Mouse (Mus musculus): ENCODE measurements around the gene Olfr521. TPM values are rescaled to one million over a fixed set of nuclear protein-coding genes. Genes with fewer than 3 reads are reported as not detected.
"Not testable (repeated sequence)": the region's sequence is repeated elsewhere in the genome, so short reads cannot be mapped to it uniquely, and the experiment has no call there.

Olfr521 gene
- polyA plus RNA-seq, 1 experiment from 2014 or later = not detected

DNA sequence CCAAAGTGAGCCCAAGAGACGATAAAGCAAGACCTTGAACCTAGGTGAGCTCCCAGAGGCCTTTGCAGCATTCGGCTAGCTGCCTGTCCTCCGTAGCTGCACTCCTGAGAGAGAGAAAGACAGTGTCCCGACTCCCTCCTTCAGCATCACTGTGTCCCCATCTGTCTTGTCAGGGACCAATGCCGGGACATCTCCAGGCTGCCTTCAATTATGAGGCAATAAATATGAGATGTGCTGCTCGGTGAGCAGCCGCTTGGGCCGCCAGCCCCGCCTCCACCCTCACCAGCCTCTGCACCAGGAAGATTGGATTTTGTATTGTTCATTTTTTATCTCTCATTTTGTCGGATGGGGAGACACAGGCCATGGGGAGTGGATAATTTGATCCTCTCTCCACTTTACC, 27.5 kb downstream of the Olfr521 start:
- Histone ChIP-seq H3K9me3 (no peaks in the 10 kb centered on the region), H3K9ac (no peak overlapping the region), H3K4me3 (no peak overlapping the region), H3K36me3 (no peaks in the 10 kb centered on the region), H3K27me3 (no peaks in the 10 kb centered on the region), H3K4me2 (no peak overlapping the region), H3K4me1 (replicated peaks) (peaks cover 21% of the 10 kb centered on the region), H3K27ac (replicated peaks) (no peak overlapping the region)
- peak; percentile 63; the same call in 1 of the 2 replicates for ATAC-seq (ENCODE audit: low FRiP score, low read depth)
- WGBS = 54% methylated on average over 10 of the region's 10 CpGs

DNA sequence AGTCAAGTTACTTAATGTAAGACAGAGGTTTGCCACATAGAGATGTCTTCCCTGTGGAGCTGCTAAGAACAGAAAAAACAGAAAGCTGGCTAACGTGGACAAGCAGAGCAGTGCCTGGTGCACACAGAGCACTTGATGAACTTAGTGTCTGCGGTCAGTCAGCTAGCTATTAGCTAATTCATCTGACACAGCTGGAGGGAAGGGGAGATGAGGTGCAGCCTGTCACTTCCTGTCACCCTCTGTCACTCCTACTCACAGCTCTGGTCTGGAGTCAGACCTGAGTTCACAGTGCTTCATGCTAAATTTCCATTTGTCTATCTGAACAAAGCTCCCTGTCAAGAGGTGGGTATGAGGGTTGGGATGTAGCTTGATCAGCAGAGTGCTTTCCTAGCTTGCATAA, 30.8 kb downstream of the Olfr521 start:
- Histone ChIP-seq H3K9me3 (no peaks in the 10 kb centered on the region), H3K27me3 (no peaks in the 10 kb centered on the region), H3K36me3 (no peaks in the 10 kb centered on the region), H3K4me2 (no peak overlapping the region), H3K4me3 (no peak overlapping the region), H3K4me1 (replicated peaks) (peaks cover 23% of the 10 kb centered on the region), H3K9ac (no peak overlapping the region), H3K27ac (replicated peaks) (no peak overlapping the region)
- no peak for ATAC-seq (ENCODE audit: low FRiP score, low read depth)
- WGBS = 57% methylated on average over 2 of the region's 2 CpGs

DNA sequence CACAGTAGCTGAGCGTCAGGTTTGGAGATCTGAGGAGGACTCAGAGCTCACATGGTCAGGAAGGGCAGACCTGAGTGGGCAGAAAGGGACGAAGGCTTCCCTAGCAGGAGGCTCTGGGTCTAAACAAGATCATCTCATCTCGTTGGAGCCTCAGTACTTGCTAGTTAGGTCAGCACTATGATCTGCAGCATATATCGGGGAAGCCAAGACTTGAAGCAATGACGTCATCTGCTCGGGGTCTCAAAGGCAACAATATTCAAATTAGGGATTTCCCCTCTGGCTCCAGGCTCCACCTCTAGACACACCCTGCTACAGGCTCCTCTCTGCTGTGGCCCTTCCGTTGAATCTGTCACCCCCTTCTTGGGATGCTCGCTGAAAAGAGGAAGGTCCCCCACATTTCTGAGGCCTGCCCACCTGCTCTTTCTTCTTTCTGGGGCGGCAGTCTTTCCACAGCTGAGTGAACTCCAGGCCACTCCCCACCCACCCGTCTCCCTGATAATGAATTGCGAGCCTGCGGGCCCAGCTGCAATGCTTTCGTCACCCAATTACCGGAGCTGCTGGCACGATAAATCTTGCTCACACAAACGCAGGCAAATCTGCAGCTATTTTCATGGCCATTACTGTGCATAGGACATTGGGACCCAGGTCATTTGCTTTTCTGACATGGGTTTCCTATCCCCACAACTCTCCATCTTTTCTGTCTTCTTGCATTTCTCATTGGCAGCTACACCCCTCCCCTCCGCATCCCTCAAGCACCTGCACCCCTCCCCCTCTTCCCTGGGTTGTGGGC, 32.1 kb downstream of the Olfr521 start:
- no peaks in the 10 kb centered on the region for H3K9me3 ChIP-seq
- H3K27me3 ChIP-seq = no peaks in the 10 kb centered on the region
- H3K4me3 ChIP-seq = no peak overlapping the region
- H3K36me3 ChIP-seq = no peaks in the 10 kb centered on the region
- 9% methylated on average over 17 of the region's 17 CpGs for whole genome bisulfite sequencing
- H3K27ac ChIP-seq (replicated peaks) = peak overlapping the region; percentile 58
- H3K4me2 ChIP-seq = peak overlapping the region; percentile 41
- peak; percentile 66 for ATAC-seq (ENCODE audit: low FRiP score, low read depth)
- 0 out of 2 replicates have a peak overlapping the region, but pooled peaks have one; percentile 14 for H3K9ac ChIP-seq
- H3K4me1 ChIP-seq (replicated peaks) = peaks cover 23% of the 10 kb centered on the region

- H3K4me1 ChIP-seq (replicated peaks) = peaks cover 19% of the 10 kb centered on the region
- 0 out of 2 replicates have a peak overlapping the region, but pooled peaks have one; percentile 7 for H3K27ac ChIP-seq (replicated peaks)
- no peak for ATAC-seq (ENCODE audit: low FRiP score, low read depth)
- H3K4me2 ChIP-seq = no peak overlapping the region
- no peaks in the 10 kb centered on the region for H3K27me3 ChIP-seq
- WGBS = 57% methylated on average over 3 of the region's 3 CpGs
- H3K9ac ChIP-seq = no peak overlapping the region
- no peak overlapping the region for H3K4me3 ChIP-seq
- H3K9me3 ChIP-seq = no peaks in the 10 kb centered on the region
- H3K36me3 ChIP-seq = no peaks in the 10 kb centered on the region
Observed at GRCm38 (mm10) chr7:99796471-99796870, 33.2 kb downstream of the Olfr521 start.

DNA sequence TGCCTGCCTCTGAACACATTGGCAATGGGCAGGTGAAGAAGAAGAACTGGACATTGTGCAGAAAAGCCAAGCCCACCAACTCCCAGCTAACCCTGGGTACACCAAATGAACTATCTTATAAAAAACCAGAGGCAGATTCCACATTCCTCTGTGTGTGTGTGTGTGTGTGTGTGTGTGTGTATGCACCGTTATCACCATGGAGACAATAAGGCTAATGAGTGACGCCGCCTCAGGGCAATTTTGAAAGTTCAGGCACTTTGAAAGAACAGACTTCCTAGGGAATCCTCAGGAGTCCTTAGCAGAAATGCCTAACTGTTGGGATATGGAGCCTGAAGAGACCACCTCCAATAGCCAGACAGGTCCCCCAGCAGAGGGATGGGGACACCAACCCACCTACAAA, 34.0 kb downstream of the Olfr521 start:
- Histone ChIP-seq H3K27ac (replicated peaks) (no peak overlapping the region), H3K27me3 (no peaks in the 10 kb centered on the region), H3K4me2 (no peak overlapping the region), H3K4me3 (no peak overlapping the region), H3K9me3 (no peaks in the 10 kb centered on the region), H3K9ac (no peak overlapping the region), H3K4me1 (replicated peaks) (peaks cover 19% of the 10 kb centered on the region), H3K36me3 (no peaks in the 10 kb centered on the region)
- ATAC-seq (ENCODE audit: low FRiP score, low read depth) = no peak
- 52% methylated on average over 3 of the region's 3 CpGs for WGBS

DNA sequence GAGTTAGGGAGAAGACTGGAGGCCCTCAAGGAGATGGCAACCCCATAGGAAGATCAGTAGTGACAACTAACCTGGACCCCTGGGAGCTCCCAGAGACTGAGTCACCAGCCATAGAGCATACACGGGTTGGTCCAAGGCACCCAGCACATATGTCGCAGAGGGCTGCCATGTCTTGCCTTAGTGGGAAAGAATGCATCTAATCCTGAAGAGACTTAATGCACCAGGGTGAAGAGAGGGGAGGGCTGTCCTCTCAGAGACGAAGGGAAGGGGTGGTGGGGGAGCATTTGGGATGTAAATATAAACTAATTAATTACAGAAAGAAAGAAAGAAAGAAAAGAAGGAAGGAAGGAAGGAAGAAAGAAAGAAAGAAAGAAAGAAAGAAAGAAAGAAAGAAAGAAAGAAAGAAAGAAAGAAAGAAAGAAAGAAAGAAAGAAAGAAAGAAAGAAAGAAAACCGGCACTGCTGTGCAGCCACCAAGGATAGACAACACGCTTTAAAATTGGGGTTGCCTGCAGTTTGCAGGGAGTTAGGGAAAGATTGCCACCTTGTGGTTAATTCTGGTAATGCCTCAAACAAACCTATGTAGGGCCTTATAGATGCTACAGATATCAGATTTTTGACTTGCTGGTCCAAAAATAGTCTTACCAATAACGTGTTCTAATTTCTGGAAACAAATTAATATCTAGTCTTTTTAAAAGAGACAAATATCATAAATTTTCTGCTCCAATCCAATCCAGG, 34.8 kb downstream of the Olfr521 start:
- no peaks in the 10 kb centered on the region for H3K36me3 ChIP-seq
- peaks cover 19% of the 10 kb centered on the region for H3K4me1 ChIP-seq (replicated peaks)
- H3K27ac ChIP-seq (replicated peaks) = no peak overlapping the region
- no peaks in the 10 kb centered on the region for H3K27me3 ChIP-seq
- ATAC-seq (ENCODE audit: low FRiP score, low read depth) = no peak
- H3K4me2 ChIP-seq = no peak overlapping the region
- no peak overlapping the region for H3K9ac ChIP-seq
- WGBS = 33% methylated on average over 6 of the region's 6 CpGs
- no peak overlapping the region for H3K4me3 ChIP-seq
- H3K9me3 ChIP-seq = no peaks in the 10 kb centered on the region

DNA sequence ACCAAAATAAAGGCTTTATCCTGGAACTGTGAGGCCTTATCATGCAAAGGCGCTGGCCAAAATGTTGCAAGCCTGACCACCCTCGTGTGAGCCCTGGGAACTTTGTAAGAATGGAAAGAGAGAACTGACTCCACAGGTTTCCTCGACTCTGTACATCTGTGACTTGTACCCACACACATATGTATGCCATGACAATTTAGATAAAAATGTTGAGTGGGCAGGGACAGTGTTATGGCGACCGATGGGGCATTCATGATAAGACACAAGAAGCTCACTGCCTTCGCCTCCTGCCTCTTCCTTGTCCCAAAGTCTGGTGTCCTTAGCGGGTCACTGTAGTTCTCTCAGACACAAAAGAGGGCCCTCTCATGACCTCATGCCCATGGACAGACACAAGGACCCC, 35.8 kb downstream of the Olfr521 start:
- H3K4me3 ChIP-seq = no peak overlapping the region
- peaks cover 19% of the 10 kb centered on the region for H3K4me1 ChIP-seq (replicated peaks)
- 81% methylated on average over 7 of the region's 7 CpGs for WGBS
- ATAC-seq (ENCODE audit: low FRiP score, low read depth) = no peak
- H3K36me3 ChIP-seq = no peaks in the 10 kb centered on the region
- no peaks in the 10 kb centered on the region for H3K27me3 ChIP-seq
- no peak overlapping the region for H3K27ac ChIP-seq (replicated peaks)
- H3K9me3 ChIP-seq = no peaks in the 10 kb centered on the region
- no peak overlapping the region for H3K9ac ChIP-seq
- no peak overlapping the region for H3K4me2 ChIP-seq

DNA sequence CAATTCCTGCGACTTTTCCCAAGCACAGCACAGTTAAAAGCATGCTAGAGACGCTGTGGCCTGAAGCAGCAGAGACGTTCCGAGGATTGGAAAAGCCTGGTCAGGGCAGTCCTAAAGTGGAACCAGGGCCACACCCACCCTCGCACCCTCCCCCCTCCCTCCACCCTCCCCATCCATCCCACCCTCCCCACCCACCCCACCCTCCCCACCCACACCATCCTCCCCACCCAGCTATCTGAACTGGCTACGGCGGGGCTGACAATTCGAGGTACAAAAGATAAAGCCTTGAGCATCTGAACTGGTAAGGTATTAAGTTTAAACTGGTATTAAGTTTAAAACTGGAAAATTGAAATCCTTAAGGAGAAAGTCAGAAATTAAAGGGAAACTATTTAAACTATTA, 40.2 kb downstream of the Olfr521 start:
- Histone ChIP-seq H3K4me3 (no peak overlapping the region), H3K27me3 (no peaks in the 10 kb centered on the region), H3K4me1 (replicated peaks) (no peaks in the 10 kb centered on the region), H3K9ac (no peak overlapping the region), H3K27ac (replicated peaks) (no peak overlapping the region), H3K36me3 (no peaks in the 10 kb centered on the region), H3K9me3 (no peaks in the 10 kb centered on the region), H3K4me2 (no peak overlapping the region)
- ATAC-seq (ENCODE audit: low FRiP score, low read depth) = no peak
- WGBS = 76% methylated on average over 8 of the region's 8 CpGs

- H3K36me3 ChIP-seq; H3K27me3 ChIP-seq; H3K4me2 ChIP-seq; H3K9me3 ChIP-seq; H3K4me3 ChIP-seq; H3K9ac ChIP-seq; ATAC-seq (ENCODE audit: low FRiP score, low read depth); H3K4me1 ChIP-seq (replicated peaks); H3K27ac ChIP-seq (replicated peaks): not testable (repeated sequence)
- WGBS = 96% methylated on average over 3 of the region's 3 CpGs
Observed at GRCm38 (mm10) chr7:99804033-99804432, 40.7 kb downstream of the Olfr521 start.

- Histone ChIP-seq H3K4me1 (replicated peaks) (no peaks in the 10 kb centered on the region), H3K36me3 (no peaks in the 10 kb centered on the region), H3K27me3 (no peaks in the 10 kb centered on the region), H3K27ac (replicated peaks) (no peak overlapping the region), H3K9me3 (no peaks in the 10 kb centered on the region), H3K4me2 (no peak overlapping the region), H3K4me3 (no peak overlapping the region), H3K9ac (no peak overlapping the region)
- no peak for ATAC-seq (ENCODE audit: low FRiP score, low read depth)
- WGBS = 82% methylated on average over 1 of the region's 1 CpGs
Observed at GRCm38 (mm10) chr7:99805340-99805739, 42.0 kb downstream of the Olfr521 start.

- not testable (repeated sequence) for H3K9me3 ChIP-seq; H3K36me3 ChIP-seq; H3K9ac ChIP-seq; H3K4me3 ChIP-seq; H3K27ac ChIP-seq (replicated peaks); ATAC-seq (ENCODE audit: low FRiP score, low read depth); H3K4me1 ChIP-seq (replicated peaks); H3K4me2 ChIP-seq; H3K27me3 ChIP-seq
- WGBS = 88% methylated on average over 7 of the region's 7 CpGs
Observed at GRCm38 (mm10) chr7:99807043-99807442, 43.7 kb downstream of the Olfr521 start.

DNA sequence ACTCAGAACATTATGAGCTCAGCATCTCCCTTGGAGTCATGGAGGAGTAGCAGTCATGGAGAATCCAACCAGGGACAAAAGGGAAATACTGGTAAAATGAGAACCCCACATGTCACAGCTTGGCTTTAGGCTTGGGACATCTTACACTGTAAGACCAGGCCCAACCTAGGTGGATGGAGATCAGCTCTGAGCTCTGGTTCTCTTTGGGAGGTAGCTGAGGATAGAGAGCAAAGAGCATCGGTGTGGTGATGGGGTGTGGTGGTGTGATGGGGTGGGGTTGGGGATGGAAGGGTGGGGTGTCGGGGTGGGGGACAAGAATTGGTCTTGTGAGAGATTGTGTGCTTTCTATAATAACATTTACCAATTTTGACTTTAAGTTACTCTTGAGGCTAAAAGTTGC, 47.5 kb downstream of the Olfr521 start:
- Histone ChIP-seq H3K9me3 (no peaks in the 10 kb centered on the region), H3K36me3 (peaks cover 4% of the 10 kb centered on the region; the same call in 1 of the 2 replicates), H3K27ac (replicated peaks) (no peak overlapping the region), H3K9ac (no peak overlapping the region), H3K4me2 (no peak overlapping the region), H3K4me1 (replicated peaks) (no peaks in the 10 kb centered on the region), H3K4me3 (no peak overlapping the region), H3K27me3 (no peaks in the 10 kb centered on the region)
- WGBS = 91% methylated on average over 2 of the region's 2 CpGs
- ATAC-seq (ENCODE audit: low FRiP score, low read depth) = no peak

Measured in hindbrain, embryonic 15.5 days (tissue).